Mouse (Mus musculus) embryo, embryonic 11 days (tissue): ENCODE data around the gene Il33.

Experiments
- DNase-seq: peaks from one replicate; pipeline ENCODE4 v3.0.0-alpha.2; 2015

The Il33 gene

GRCm38 (mm10) chr19:30000406-30001365 is 75.8 kb downstream of the Il33 start:
- DNase-seq = no peak

GRCm38 (mm10) chr19:30001550-30001949 is 76.6 kb downstream of the Il33 start:
- DNase-seq = no peak

GRCm38 (mm10) chr19:30003621-30004020 is 78.7 kb downstream of the Il33 start, which contains the start of gene Trpd52l3:
TSS of gene Trpd52l3 (plus strand) at chr19:30003790.
- DNase-seq = no peak

- DNase-seq = no peak
Observed at GRCm38 (mm10) chr19:30006371-30006770, 81.5 kb downstream of the Il33 start.
